Mouse (Mus musculus) ES-E14 (cell line): ENCODE data around the gene Mfrp.

Experiments
- CHD2 ChIP-seq: IDR thresholded peaks from 2 replicates; pipeline ENCODE4 v1.6.1; 2014; ENCODE audit warnings: mild to moderate bottlenecking, low read depth, low read length, inconsistent platforms
- HCFC1 ChIP-seq: IDR thresholded peaks from 2 replicates; pipeline ENCODE4 v1.6.1; 2012; ENCODE audit warnings: low read length, inconsistent platforms, borderline replicate concordance; ENCODE audit not compliant: insufficient read depth
- ZC3H11A ChIP-seq: IDR thresholded peaks from 2 replicates; pipeline ENCODE4 v1.6.1; 2012; ENCODE audit warnings: low read depth, mild to moderate bottlenecking, inconsistent platforms, low read length, borderline replicate concordance

- TF ChIP-seq HCFC1 (no peak), ZC3H11A (no peak), CHD2 (no peak)
Measured at GRCm38 (mm10) chr9:44078955-44079756, 22.4 kb upstream of the Mfrp start.
